Mouse (Mus musculus) small intestine, adult 2 months (tissue): Measurements from ENCODE around the gene Ptprs. TPM values are rescaled to one million over a fixed set of nuclear protein-coding genes. Genes with fewer than 3 reads are reported as not detected.
A peak's percentile ranks its signal among the peaks of the same experiment; 100 is the strongest.

ENCODE experiments used
- H3K27ac ChIP-seq: fragments of 200-500 bp; 2 replicates; pipeline ENCODE4 v1.5.1; 2012; ENCODE audit warnings: low read depth, low read length, control low read depth, inconsistent platforms; ENCODE audit not compliant: insufficient read depth
- H3K27me3 ChIP-seq: fragments of 200-500 bp; 2 replicates; pipeline ENCODE4 v1.6.1; 2012; ENCODE audit warnings: mild to moderate bottlenecking, moderate library complexity, low read length, inconsistent platforms; ENCODE audit not compliant: control insufficient read depth, insufficient read depth
- H3K36me3 ChIP-seq: fragments of 200-500 bp; 2 replicates; pipeline ENCODE4 v1.6.1; 2012; ENCODE audit warnings: mild to moderate bottlenecking, low read length, control low read depth, inconsistent platforms; ENCODE audit not compliant: control insufficient read depth, insufficient read depth
- H3K4me1 ChIP-seq: fragments of 200-500 bp; 2 replicates; pipeline ENCODE4 v1.6.1; 2012; ENCODE audit warnings: low read length, inconsistent platforms, mixed read lengths; ENCODE audit not compliant: control insufficient read depth, insufficient read depth, insufficient read length
- H3K4me3 ChIP-seq: fragments of 200-500 bp; 2 replicates; pipeline ENCODE4 v1.5.1; 2012; ENCODE audit warnings: low read depth, mild to moderate bottlenecking, control low read depth, inconsistent platforms, low read length, moderate library complexity
- CTCF ChIP-seq: fragments of 200-500 bp; IDR thresholded peaks from 2 replicates; pipeline ENCODE4 v1.5.1; 2012; ENCODE audit warnings: low read depth, mild to moderate bottlenecking, control low read depth, inconsistent platforms, low read length, moderate library complexity, mixed read lengths; ENCODE audit not compliant: insufficient replicate concordance, insufficient read length; ENCODE audit errors: extremely low read depth
- POLR2A ChIP-seq: fragments of 200-500 bp; IDR thresholded peaks from 2 replicates; pipeline ENCODE4 v1.6.1; 2012; ENCODE audit warnings: low read depth, mild to moderate bottlenecking, control low read depth, inconsistent platforms, low read length, moderate library complexity
- WGBS: fragments of 180-500 bp; shearing (Covaris S2); methylation state at CpG from one replicate; pipeline ENCODE4 v1.1.7; 2018; 5-methylcytosine and 5-hydroxymethylcytosine counted together
- polyA plus RNA-seq: library from polyadenylated mRNA; depleted of rRNA; stranded (reverse); fragments of >200 nt; gene quantifications from 2 replicates; pipeline ENCODE4 v1.2.3, GENCODE M21; 2012

Ptprs gene
- polyA plus RNA-seq, 1 experiment = 54.1 TPM

- H3K4me3 ChIP-seq = no peak overlapping the region
- no peaks in the 10 kb centered on the region for H3K27me3 ChIP-seq
- H3K4me1 ChIP-seq = no peaks in the 10 kb centered on the region
- no peak for TF ChIP-seq POLR2A
- TF ChIP-seq CTCF = no peak
- WGBS = 84% methylated on average over 6 of the region's 6 CpGs
- no peak overlapping the region for H3K27ac ChIP-seq
- H3K36me3 ChIP-seq = peaks cover 17% of the 10 kb centered on the region; the same call in 1 of the 2 replicates
These were observed 96.9 kb downstream of the Ptprs start for GRCm38 (mm10) chr17:56379281-56379834.

GRCm38 (mm10) chr17:56374851-56375250, 101.4 kb downstream of the Ptprs start:
- no peaks in the 10 kb centered on the region for H3K27me3 ChIP-seq
- H3K4me3 ChIP-seq = no peak overlapping the region
- H3K27ac ChIP-seq = no peak overlapping the region
- TF ChIP-seq POLR2A = no peak
- TF ChIP-seq CTCF = no peak
- no peaks in the 10 kb centered on the region for H3K4me1 ChIP-seq
- WGBS = 80% methylated on average over 1 of the region's 1 CpGs
- peaks cover 19% of the 10 kb centered on the region for H3K36me3 ChIP-seq

GRCm38 (mm10) chr17:56373136-56374034, 102.9 kb downstream of the Ptprs start:
- peaks cover 23% of the 10 kb centered on the region for H3K36me3 ChIP-seq
- no peaks in the 10 kb centered on the region for H3K27me3 ChIP-seq
- TF ChIP-seq POLR2A (no peak), CTCF (no peak)
- no peak overlapping the region for H3K27ac ChIP-seq
- 54% methylated on average over 17 of the region's 17 CpGs for WGBS
- H3K4me3 ChIP-seq = no peak overlapping the region
- H3K4me1 ChIP-seq = no peaks in the 10 kb centered on the region

- TF ChIP-seq CTCF = no peak
- TF ChIP-seq POLR2A = no peak
- 58% methylated on average over 4 of the region's 4 CpGs for WGBS
- H3K27me3 ChIP-seq = no peaks in the 10 kb centered on the region
These were observed 104.2 kb downstream of the Ptprs start for GRCm38 (mm10) chr17:56372109-56372508.

GRCm38 (mm10) chr17:56371029-56371660, 105.1 kb downstream of the Ptprs start:
- no peaks in the 10 kb centered on the region for H3K27me3 ChIP-seq
- peak overlapping the region; percentile 55 for H3K27ac ChIP-seq
- TF ChIP-seq CTCF = no peak
- no peak for TF ChIP-seq POLR2A
- peaks cover 15% of the 10 kb centered on the region for H3K36me3 ChIP-seq
- 84% methylated on average over 15 of the region's 15 CpGs for WGBS
- H3K4me1 ChIP-seq = no peaks in the 10 kb centered on the region
- H3K4me3 ChIP-seq = no peak overlapping the region

More at GRCm38 (mm10) chr17:56372109-56372508, 104.2 kb downstream of the Ptprs start:
- H3K36me3 ChIP-seq = peaks cover 21% of the 10 kb centered on the region
- no peaks in the 10 kb centered on the region for H3K4me1 ChIP-seq
- H3K27ac ChIP-seq = peak overlapping the region; percentile 9; the same call in 1 of the 2 replicates
- no peak overlapping the region for H3K4me3 ChIP-seq

- 90% methylated on average over 3 of the region's 3 CpGs for WGBS
- Histone ChIP-seq H3K27me3 (no peaks in the 10 kb centered on the region), H3K27ac (peak overlapping the region; percentile 55; the same call in 1 of the 2 replicates), H3K36me3 (peaks cover 12% of the 10 kb centered on the region), H3K4me1 (peaks cover 3% of the 10 kb centered on the region), H3K4me3 (no peak overlapping the region)
- TF ChIP-seq CTCF = no peak
These were observed 106.2 kb downstream of the Ptprs start for GRCm38 (mm10) chr17:56370090-56370489.
